1 mouse cellular context compared by ENCODE assay signal in the genomic region with DNA sequence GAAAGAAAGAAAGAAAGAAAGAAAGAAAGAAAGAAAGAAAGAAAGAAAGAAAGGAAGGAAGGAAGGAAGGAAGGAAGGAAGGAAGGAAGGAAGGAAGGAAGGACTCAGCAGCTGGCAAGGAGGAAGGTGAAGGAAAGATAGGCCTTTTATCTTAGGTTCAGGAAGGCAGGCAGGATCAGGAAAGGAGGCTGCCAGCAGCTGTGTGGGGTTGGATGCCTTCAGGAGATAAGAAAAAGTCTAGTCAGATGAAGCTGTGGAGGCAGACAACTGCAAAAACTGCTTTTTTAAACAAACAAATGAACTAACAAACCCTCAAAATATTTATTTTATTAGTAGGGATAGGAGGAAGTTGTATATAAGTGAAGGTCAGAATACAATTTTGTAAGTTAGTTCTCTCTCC.
TF ChIP-seq lines count a peak whose summit lies in the region.

No protein-coding gene starts in this region.

TF ChIP-seq in MEL, 35 proteins besides CTCF, POLR2A, EP300 and RAD21:
- TF ChIP-seq MYB (IDR thresholded peaks at IDR 0.05; ENCODE audit: low read depth, low read length) (peak; percentile 83), HCFC1 (IDR thresholded peaks at IDR 0.05; ENCODE audit: low read depth, low read length) (peak; percentile 51), TBP (IDR thresholded peaks at IDR 0.05; ENCODE audit: low read depth, low read length) (no peak), USF2 (IDR thresholded peaks at IDR 0.05; ENCODE audit: borderline replicate concordance in 1 of 2, insufficient read depth in 1 of 2, low read depth in 1 of 2, low read length in 2 of 2) (no peak), TAL1 (IDR thresholded peaks at IDR 0.05; ENCODE audit: low read length) (peak; percentile 88), ELF1 (IDR thresholded peaks at IDR 0.05; ENCODE audit: low read depth, low read length) (0 out of 2 replicates have a peak, but pooled peaks have one; percentile 61), ETS1 (IDR thresholded peaks at IDR 0.05; ENCODE audit: low read depth, low read length) (peak; percentile 99), MYC (IDR thresholded peaks at IDR 0.05; ENCODE audit: low read depth, low read length) (peak; percentile 69; the same call in 1 of the 2 replicates), KAT2A (conservative IDR thresholded peaks at IDR 0.05; ENCODE audit: low read depth, low read length) (peak; percentile 30; the same call in 1 of the 2 replicates), MXI1 (IDR thresholded peaks at IDR 0.05; ENCODE audit: low read depth, low read length) (peak; percentile 81), MAFK (IDR thresholded peaks at IDR 0.05; ENCODE audit: borderline replicate concordance, low read depth, low read length) (peak; percentile 83), ZNF384 (IDR thresholded peaks at IDR 0.05; ENCODE audit: low read depth, low read length) (peak; percentile 73; the same call in 1 of the 2 replicates), ZC3H11A (IDR thresholded peaks at IDR 0.05; ENCODE audit: low read depth, low read length) (no peak), TCF12 (IDR thresholded peaks at IDR 0.05; ENCODE audit: low read depth, low read length) (peak; percentile 98), NRF1 (IDR thresholded peaks at IDR 0.05; ENCODE audit: insufficient read depth, low read depth, low read length, poor library complexity, severe bottlenecking) (no peak), SMC3 (IDR thresholded peaks at IDR 0.05; ENCODE audit: low read depth, low read length) (no peak), BHLHE40 (IDR thresholded peaks at IDR 0.05; ENCODE audit: borderline replicate concordance, low read depth, low read length) (peak; percentile 89), RCOR1 (IDR thresholded peaks at IDR 0.05; ENCODE audit: low read depth, low read length) (peak; percentile 93), UBTF (IDR thresholded peaks at IDR 0.05; ENCODE audit: borderline replicate concordance, insufficient read depth, low read depth, low read length) (no peak), SIN3A (IDR thresholded peaks at IDR 0.05; ENCODE audit: low read length) (peak; percentile 92), CHD1 (IDR thresholded peaks at IDR 0.05; ENCODE audit: low read depth, low read length) (no peak), JUND (IDR thresholded peaks at IDR 0.05; ENCODE audit: low read depth, low read length) (0 out of 2 replicates have a peak, but pooled peaks have one; percentile 38), GATA1 (IDR thresholded peaks at IDR 0.05; ENCODE audit: low read depth, low read length) (peak; percentile 98), MAZ (IDR thresholded peaks at IDR 0.05; ENCODE audit: low read depth, low read length) (peak; percentile 75; the same call in 1 of the 2 replicates)
